Mouse (Mus musculus) limb, embryonic 11.5 days (tissue): Measurements from ENCODE around the gene Mrpl44. TPM values are rescaled to one million over a fixed set of nuclear protein-coding genes. Genes with fewer than 3 reads are reported as not detected.

Experiments used
- ATAC-seq: fragments of 200-750 bp; cut with Nextera tagmentation; 2 replicates; pipeline ENCODE4 v1.8.0; 2017; ENCODE audit warnings: low read depth; ENCODE audit not compliant: insufficient number of reproducible peaks, low FRiP score, low TSS enrichment
- DNase-seq: peaks from one replicate; pipeline ENCODE4 v3.0.0-alpha.2; 2015; ENCODE audit warnings: low spot score
- H3K27ac ChIP-seq: fragments of 300-500 bp; sonication (generic); replicated peaks from 2 replicates; pipeline ENCODE4 v1.5.1; 2014; ENCODE audit warnings: low read depth, mild to moderate bottlenecking, low read length
- H3K27me3 ChIP-seq: fragments of 300-500 bp; sonication (generic); 2 replicates; pipeline ENCODE4 v1.6.1; 2014; ENCODE audit warnings: mild to moderate bottlenecking, low read length, mixed read lengths; ENCODE audit not compliant: control insufficient read depth, insufficient read depth
- H3K36me3 ChIP-seq: fragments of 300-500 bp; sonication (generic); 2 replicates; pipeline ENCODE4 v1.6.1; 2014; ENCODE audit warnings: mild to moderate bottlenecking, low read length, moderate library complexity, mixed read lengths; ENCODE audit not compliant: control insufficient read depth, insufficient read depth
- H3K4me1 ChIP-seq: fragments of 300-500 bp; sonication (generic); 2 replicates; pipeline ENCODE4 v1.6.1; 2014; ENCODE audit warnings: low read length, mixed read lengths; ENCODE audit not compliant: control insufficient read depth, insufficient read depth
- H3K4me2 ChIP-seq: fragments of 300-500 bp; sonication (generic); 2 replicates; pipeline ENCODE4 v1.6.1; 2014; ENCODE audit warnings: low read depth, mild to moderate bottlenecking, moderate library complexity; ENCODE audit not compliant: severe bottlenecking
- H3K4me3 ChIP-seq: fragments of 300-500 bp; sonication (generic); 2 replicates; pipeline ENCODE4 v1.5.1; 2014; ENCODE audit warnings: low read depth, low read length
- H3K9ac ChIP-seq: fragments of 300-500 bp; sonication (generic); 2 replicates; pipeline ENCODE4 v1.6.1; 2014; ENCODE audit warnings: mild to moderate bottlenecking, low read length
- H3K9me3 ChIP-seq: fragments of 300-500 bp; sonication (generic); 2 replicates; pipeline ENCODE4 v1.6.1; 2016; ENCODE audit warnings: low read length; ENCODE audit not compliant: control insufficient read depth
- WGBS: fragments of 180-500 bp; shearing (Covaris S2); extraction: QIAGEN DNeasy Blood & Tissue Kit; methylation state at CpG from one replicate; pipeline ENCODE4 v1.1.7; 2014; 5-methylcytosine and 5-hydroxymethylcytosine counted together
- polyA plus RNA-seq: library from polyadenylated mRNA; unstranded; fragments of >200 nt; fragmentation: Nextera tagmentation; extraction: Ambion mirVana; gene quantifications from 2 replicates; pipeline ENCODE4 v1.2.1, GENCODE M21; 2014

The Mrpl44 gene
- 50.1 and 53.2 TPM in 2 replicates for polyA plus RNA-seq

DNA sequence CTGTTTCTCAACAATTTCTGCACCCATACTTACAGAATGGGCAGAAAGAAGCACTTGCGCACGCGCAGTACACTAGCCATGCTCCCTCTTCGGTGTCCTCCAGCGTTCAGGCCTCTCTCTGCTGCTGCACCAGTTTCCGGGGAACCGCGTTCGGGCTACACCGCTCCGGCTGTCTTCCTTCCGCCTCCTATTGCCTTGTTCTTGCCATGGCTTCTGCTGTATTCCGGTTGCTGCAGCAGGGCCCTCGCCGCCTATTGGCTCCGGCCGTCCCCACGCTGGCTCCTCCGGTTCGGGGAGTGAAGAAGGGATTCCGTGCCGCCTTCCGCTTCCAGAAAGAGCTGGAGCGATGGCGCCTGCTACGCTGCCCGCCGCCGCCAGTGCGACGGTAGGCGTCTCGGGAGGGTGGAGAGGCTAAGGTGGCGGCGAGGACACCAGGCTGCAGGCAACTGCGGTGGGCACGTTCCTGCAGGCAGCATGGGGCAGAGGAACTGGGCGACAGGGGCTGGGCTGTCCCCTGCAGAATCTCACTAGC, at the start of gene Mrpl44, which contains the start of gene Wdfy1:
TSS of gene Mrpl44 (plus strand) at position 92 of the 532 bp plus-strand sequence.
TSS of gene Wdfy1 (minus strand) at position 217 of the 532 bp plus-strand sequence.
- peak within 1 kb of the TSS; percentile 69 for H3K4me3 ChIP-seq
- under 1% methylated on average over 38 of the region's 38 CpGs for WGBS
- H3K9ac ChIP-seq: peak within 1 kb of the TSS; percentile 71
- no peaks in the 10 kb centered on the region for H3K27me3 ChIP-seq
- peak within 1 kb of the TSS; percentile 47 for H3K4me2 ChIP-seq
- ATAC-seq (peak; percentile 98), DNase-seq (peak; percentile 99)
- H3K27ac ChIP-seq: peak within 1 kb of the TSS; percentile 63; the same call in 1 of the 2 replicates
- H3K36me3 ChIP-seq: peaks cover 5% of the 10 kb centered on the region; the same call in 1 of the 2 replicates
- H3K4me1 ChIP-seq: no peaks in the 10 kb centered on the region
- no peaks in the 10 kb centered on the region for H3K9me3 ChIP-seq

DNA sequence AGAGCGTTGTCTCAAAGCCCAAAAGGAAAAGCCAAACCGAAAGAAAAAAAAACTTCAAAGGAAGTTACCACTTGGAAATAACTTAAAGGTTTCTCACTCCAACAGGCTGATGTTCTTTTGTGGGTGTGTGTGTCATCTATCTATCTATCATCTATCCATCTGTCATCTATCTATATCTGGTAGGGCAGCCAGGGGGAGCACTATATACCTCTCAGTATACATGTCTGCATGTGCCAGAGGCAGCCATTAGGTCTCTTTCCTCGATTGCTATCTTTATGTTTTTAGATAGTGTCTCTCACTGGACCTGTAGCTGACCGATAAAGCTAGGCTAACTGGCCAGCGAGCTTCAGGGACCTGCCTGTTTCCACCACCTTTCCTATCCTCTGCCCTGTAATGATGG, 41.0 kb upstream of the Mrpl44 start:
- H3K4me3 ChIP-seq: no peak overlapping the region
- no peaks in the 10 kb centered on the region for H3K9me3 ChIP-seq
- no peaks in the 10 kb centered on the region for H3K36me3 ChIP-seq
- H3K4me1 ChIP-seq: no peaks in the 10 kb centered on the region
- no peak for ATAC-seq
- H3K4me2 ChIP-seq: no peak overlapping the region
- DNase-seq: no peak
- H3K9ac ChIP-seq: no peak overlapping the region
- no peak overlapping the region for H3K27ac ChIP-seq
- 87% methylated on average over 5 of the region's 5 CpGs for WGBS
- no peaks in the 10 kb centered on the region for H3K27me3 ChIP-seq

DNA sequence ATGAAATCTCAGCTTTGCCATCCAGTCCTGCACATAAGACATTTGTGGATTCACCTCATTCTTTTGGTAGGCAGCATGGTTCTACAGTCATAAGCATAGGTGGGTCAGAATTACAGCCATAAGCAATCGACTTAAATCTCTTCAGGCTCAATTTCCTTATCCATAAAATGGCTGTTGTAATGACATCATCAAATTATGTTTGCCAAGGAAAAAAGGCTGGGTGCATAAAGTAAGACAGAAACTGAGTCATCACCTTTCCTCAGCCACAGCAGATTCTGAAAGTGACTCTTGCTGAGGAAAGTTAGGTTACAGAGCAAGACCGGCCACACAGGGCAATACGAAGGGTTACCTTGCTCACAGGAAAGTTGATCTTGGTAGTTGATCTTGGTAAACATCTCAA, 39.4 kb upstream of the Mrpl44 start:
- Histone ChIP-seq H3K36me3 (no peaks in the 10 kb centered on the region), H3K4me3 (no peak overlapping the region), H3K9ac (no peak overlapping the region), H3K27me3 (no peaks in the 10 kb centered on the region), H3K9me3 (no peaks in the 10 kb centered on the region), H3K4me1 (no peaks in the 10 kb centered on the region), H3K4me2 (no peak overlapping the region), H3K27ac (no peak overlapping the region)
- DNase-seq: no peak
- no peak for ATAC-seq
- WGBS: 89% methylated on average over 3 of the region's 3 CpGs

DNA sequence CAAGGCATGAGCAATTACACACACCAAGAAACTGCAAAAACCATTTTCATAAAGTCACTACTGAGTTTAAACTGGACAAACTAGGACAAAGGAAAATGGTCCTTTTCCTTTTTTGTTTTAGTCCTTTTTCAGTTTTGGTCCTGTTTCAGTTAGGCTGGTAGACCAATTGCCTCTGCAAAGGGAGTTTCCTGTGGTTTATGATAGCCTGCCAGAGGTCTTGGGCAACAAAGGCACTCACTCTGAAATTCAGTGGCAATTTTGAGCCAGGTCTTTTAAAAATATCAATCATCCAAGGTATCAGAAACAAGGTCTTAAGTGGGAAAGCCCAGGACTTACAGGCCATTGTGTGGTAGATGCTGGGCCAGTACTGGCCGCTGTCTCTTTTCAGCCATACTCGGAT, 36.1 kb upstream of the Mrpl44 start:
- 93% methylated on average over 2 of the region's 2 CpGs for WGBS
- DNase-seq (no peak), ATAC-seq (no peak)
- no peaks in the 10 kb centered on the region for H3K4me1 ChIP-seq
- no peaks in the 10 kb centered on the region for H3K9me3 ChIP-seq
- no peak overlapping the region for H3K4me3 ChIP-seq
- H3K4me2 ChIP-seq: no peak overlapping the region
- H3K36me3 ChIP-seq: no peaks in the 10 kb centered on the region
- no peak overlapping the region for H3K9ac ChIP-seq
- H3K27me3 ChIP-seq: no peaks in the 10 kb centered on the region
- H3K27ac ChIP-seq: no peak overlapping the region

DNA sequence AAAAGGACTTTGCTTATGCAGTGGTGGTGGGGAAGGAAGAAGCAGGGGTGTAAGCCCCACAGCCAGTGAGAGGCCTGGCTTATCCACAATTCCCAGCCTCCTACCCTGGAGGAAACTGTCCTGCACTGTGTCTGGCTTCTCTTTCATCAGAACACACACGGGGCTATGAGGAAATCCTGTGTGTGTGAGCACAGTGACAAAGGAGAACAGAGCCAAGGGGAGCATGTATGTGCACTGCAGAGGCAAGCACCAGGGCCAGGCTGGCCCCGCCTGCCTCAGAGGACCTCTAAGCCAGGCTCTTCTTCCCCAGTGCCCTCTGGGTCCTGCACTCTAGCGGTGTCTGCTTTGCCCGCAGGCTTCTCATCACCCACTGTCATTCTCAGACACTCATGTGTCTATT, 34.8 kb upstream of the Mrpl44 start:
- H3K4me1 ChIP-seq: no peaks in the 10 kb centered on the region
- 84% methylated on average over 4 of the region's 4 CpGs for WGBS
- no peaks in the 10 kb centered on the region for H3K9me3 ChIP-seq
- H3K4me2 ChIP-seq: no peak overlapping the region
- DNase-seq: no peak
- no peak overlapping the region for H3K9ac ChIP-seq
- no peak overlapping the region for H3K4me3 ChIP-seq
- no peak for ATAC-seq
- no peaks in the 10 kb centered on the region for H3K36me3 ChIP-seq
- no peak overlapping the region for H3K27ac ChIP-seq
- H3K27me3 ChIP-seq: no peaks in the 10 kb centered on the region

DNA sequence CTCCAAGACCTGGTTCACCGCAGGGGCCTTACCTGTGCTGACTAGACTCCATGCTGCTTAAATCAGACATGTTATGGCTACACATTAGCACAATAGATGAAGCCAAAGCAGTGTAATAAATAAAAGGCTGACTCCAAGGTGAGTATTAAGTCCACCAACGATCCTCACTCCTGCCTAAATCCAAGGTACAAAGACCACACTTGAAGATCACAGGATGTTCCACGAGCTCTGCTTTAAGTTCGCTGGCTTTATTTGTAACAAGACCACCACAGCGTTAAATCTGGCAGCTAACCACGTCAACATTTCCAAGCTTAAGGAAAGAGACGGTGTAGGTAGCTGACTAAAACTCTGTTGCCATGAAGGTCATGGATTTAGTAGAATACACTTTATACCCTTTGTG, 32.9 kb upstream of the Mrpl44 start:
- H3K27me3 ChIP-seq: no peaks in the 10 kb centered on the region
- ATAC-seq: no peak
- 92% methylated on average over 7 of the region's 7 CpGs for WGBS

DNA sequence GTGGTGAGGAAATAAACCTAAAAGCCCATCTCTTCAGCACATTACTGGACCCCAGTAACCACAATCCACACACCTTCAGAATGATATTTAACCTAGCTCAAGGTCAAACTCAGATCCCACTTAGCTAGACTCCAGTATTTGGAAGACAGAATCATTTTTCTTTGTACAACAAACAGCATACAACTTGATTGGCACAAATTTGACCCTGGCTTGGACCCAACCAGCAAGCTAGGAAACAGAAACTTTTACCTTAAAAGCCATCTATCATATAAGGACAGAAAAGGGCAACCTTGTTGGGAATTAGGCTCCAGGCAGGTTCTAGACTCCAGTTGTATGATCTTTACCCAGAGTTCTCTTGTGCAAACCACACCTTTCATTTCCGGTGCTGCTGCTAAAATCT, 32.4 kb upstream of the Mrpl44 start:
- H3K36me3 ChIP-seq: no peaks in the 10 kb centered on the region
- WGBS: 95% methylated on average over 1 of the region's 1 CpGs
- no peak overlapping the region for H3K27ac ChIP-seq
- DNase-seq (no peak), ATAC-seq (no peak)
- no peaks in the 10 kb centered on the region for H3K4me1 ChIP-seq
- H3K9ac ChIP-seq: no peak overlapping the region
- no peaks in the 10 kb centered on the region for H3K9me3 ChIP-seq
- no peak overlapping the region for H3K4me2 ChIP-seq
- H3K27me3 ChIP-seq: no peaks in the 10 kb centered on the region
- H3K4me3 ChIP-seq: no peak overlapping the region

More for the DNA sequence above, 32.9 kb upstream of the Mrpl44 start:
- H3K4me1 ChIP-seq: no peaks in the 10 kb centered on the region
- no peak overlapping the region for H3K4me3 ChIP-seq
- no peak overlapping the region for H3K4me2 ChIP-seq
- no peak for DNase-seq
- H3K9me3 ChIP-seq: no peaks in the 10 kb centered on the region
- H3K27ac ChIP-seq: no peak overlapping the region
- H3K9ac ChIP-seq: no peak overlapping the region
- no peaks in the 10 kb centered on the region for H3K36me3 ChIP-seq

DNA sequence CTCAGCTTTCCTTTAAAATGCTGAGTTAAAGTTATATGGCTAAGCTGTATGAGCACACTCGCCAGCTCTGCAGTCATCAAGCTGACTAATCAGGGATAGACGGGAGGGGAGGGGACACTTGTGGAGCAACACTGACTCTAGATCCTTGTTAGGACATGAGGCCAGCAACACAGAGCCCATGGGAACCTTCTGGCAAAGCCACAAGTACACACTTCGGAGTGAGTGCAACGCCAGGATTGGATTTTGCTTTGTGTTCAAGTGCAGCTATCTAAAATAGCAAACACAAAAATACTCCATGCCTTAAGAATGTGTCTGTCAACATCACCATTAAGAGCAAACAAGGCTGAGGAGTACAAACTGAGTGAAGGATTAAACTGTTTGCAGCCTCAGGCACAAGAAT, 29.8 kb upstream of the Mrpl44 start:
- 88% methylated on average over 4 of the region's 4 CpGs for WGBS
- Histone ChIP-seq H3K9me3 (no peaks in the 10 kb centered on the region), H3K36me3 (no peaks in the 10 kb centered on the region), H3K4me1 (no peaks in the 10 kb centered on the region), H3K27me3 (no peaks in the 10 kb centered on the region), H3K9ac (no peak overlapping the region), H3K4me3 (no peak overlapping the region), H3K4me2 (no peak overlapping the region), H3K27ac (no peak overlapping the region)
- no peak for DNase-seq
- ATAC-seq: no peak

DNA sequence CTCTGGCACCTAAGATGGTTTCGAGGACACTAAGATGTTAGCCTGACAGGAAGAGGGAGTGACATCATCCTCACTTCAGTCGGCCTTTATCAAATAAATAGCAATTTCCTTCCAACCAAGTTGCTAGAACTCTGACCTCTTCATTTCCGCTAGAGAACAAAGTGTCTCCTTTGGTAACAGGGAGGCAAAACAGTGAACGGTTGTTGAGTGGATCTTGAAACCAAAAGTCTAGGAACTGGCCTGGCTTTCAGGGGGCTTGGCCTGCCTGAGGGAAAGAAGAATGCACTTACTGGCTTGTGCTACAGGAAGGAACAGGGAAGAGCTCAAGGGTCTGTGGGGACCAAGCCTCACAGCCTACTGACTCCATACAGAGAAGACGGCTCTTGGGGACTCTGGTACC, 24.6 kb upstream of the Mrpl44 start:
- 85% methylated on average over 5 of the region's 5 CpGs for WGBS
- no peak overlapping the region for H3K27ac ChIP-seq
- no peak overlapping the region for H3K9ac ChIP-seq
- H3K36me3 ChIP-seq: no peaks in the 10 kb centered on the region
- H3K4me3 ChIP-seq: no peak overlapping the region
- no peaks in the 10 kb centered on the region for H3K4me1 ChIP-seq
- no peak for ATAC-seq
- DNase-seq: no peak
- no peak overlapping the region for H3K4me2 ChIP-seq
- no peaks in the 10 kb centered on the region for H3K27me3 ChIP-seq
- H3K9me3 ChIP-seq: no peaks in the 10 kb centered on the region
